Mouse (Mus musculus) liver, embryonic 15.5 days (tissue): ENCODE results near the gene Zdhhc1. TPM values are rescaled to one million over a fixed set of nuclear protein-coding genes. Genes with fewer than 3 reads are reported as not detected.

Source experiments
- ATAC-seq: fragments of 200-750 bp; cut with Nextera tagmentation; 2 replicates; pipeline ENCODE4 v1.8.0; 2017; ENCODE audit warnings: moderate number of reproducible peaks, mild to moderate bottlenecking, moderate library complexity; ENCODE audit not compliant: insufficient read depth
- H3K27ac ChIP-seq: fragments of 300-500 bp; sonication (generic); replicated peaks from 2 replicates; pipeline ENCODE4 v1.5.1; 2015; ENCODE audit warnings: mild to moderate bottlenecking, inconsistent platforms
- H3K27me3 ChIP-seq: fragments of 300-500 bp; sonication (generic); 2 replicates; pipeline ENCODE4 v1.6.1; 2015; ENCODE audit warnings: mild to moderate bottlenecking, inconsistent platforms
- H3K36me3 ChIP-seq: fragments of 300-500 bp; sonication (generic); replicated peaks from 2 replicates; pipeline ENCODE4 v1.6.1; 2015; ENCODE audit warnings: moderate library complexity, mild to moderate bottlenecking, inconsistent platforms
- H3K4me1 ChIP-seq: fragments of 300-500 bp; sonication (generic); replicated peaks from 2 replicates; pipeline ENCODE4 v1.6.1; 2015; ENCODE audit warnings: inconsistent platforms
- H3K4me2 ChIP-seq: fragments of 300-500 bp; sonication (generic); 2 replicates; pipeline ENCODE4 v1.6.1; 2015; ENCODE audit warnings: moderate library complexity, mild to moderate bottlenecking, inconsistent platforms
- H3K4me3 ChIP-seq: fragments of 300-500 bp; sonication (generic); replicated peaks from 2 replicates; pipeline ENCODE4 v1.5.1; 2015; ENCODE audit warnings: mild to moderate bottlenecking, inconsistent platforms
- H3K9ac ChIP-seq: fragments of 300-500 bp; sonication (generic); 2 replicates; pipeline ENCODE4 v1.6.1; 2015; ENCODE audit warnings: moderate library complexity, mild to moderate bottlenecking, inconsistent platforms
- H3K9me3 ChIP-seq: fragments of 300-500 bp; sonication (generic); replicated peaks from 2 replicates; pipeline ENCODE4 v1.6.1; 2016; ENCODE audit warnings: inconsistent platforms
- WGBS: fragments of 180-500 bp; shearing (Covaris S2); methylation state at CpG from one replicate; pipeline ENCODE4 v1.1.7; 2015; ENCODE audit warnings: mixed read lengths; ENCODE audit not compliant: insufficient replicate concordance; 5-methylcytosine and 5-hydroxymethylcytosine counted together
- polyA plus RNA-seq: library from polyadenylated mRNA; unstranded; fragments of >200 nt; fragmentation: Nextera tagmentation; extraction: Ambion mirVana; gene quantifications from 2 replicates; pipeline ENCODE4 v1.2.1, GENCODE M21; 2015

Zdhhc1 gene
- polyA plus RNA-seq, 1 experiment from 2014 or later, result 1.9 TPM

- H3K27me3 ChIP-seq, result no peaks in the 10 kb centered on the region
- no peak overlapping the region for H3K4me3 ChIP-seq
- H3K4me2 ChIP-seq, result no peak overlapping the region
- no peak overlapping the region for H3K9ac ChIP-seq
- 0 out of 2 replicates have a peak, but pooled peaks have one; percentile 23 for ATAC-seq
- H3K36me3 ChIP-seq, result peaks cover 68% of the 10 kb centered on the region
- no peaks in the 10 kb centered on the region for H3K9me3 ChIP-seq
- 11% methylated on average over 2 of the region's 2 CpGs for WGBS
- H3K27ac ChIP-seq, result peak overlapping the region; percentile 42; the same call in 1 of the 2 replicates
- peaks cover 37% of the 10 kb centered on the region for H3K4me1 ChIP-seq
These were observed 36.7 kb upstream of the Zdhhc1 start for GRCm38 (mm10) chr8:105533439-105533838.

- ATAC-seq, result peak; percentile 47; the same call in 1 of the 2 replicates
- Histone ChIP-seq H3K9ac (no peak overlapping the region), H3K27me3 (no peaks in the 10 kb centered on the region), H3K4me1 (peaks cover 42% of the 10 kb centered on the region), H3K4me2 (no peak overlapping the region), H3K36me3 (peaks cover 64% of the 10 kb centered on the region), H3K9me3 (no peaks in the 10 kb centered on the region), H3K27ac (no peak overlapping the region), H3K4me3 (no peak overlapping the region)
- 48% methylated on average over 2 of the region's 2 CpGs for WGBS
These were observed 35.1 kb upstream of the Zdhhc1 start for GRCm38 (mm10) chr8:105531774-105532173.

- WGBS, result 73% methylated on average over 3 of the region's 3 CpGs
- Histone ChIP-seq H3K4me2 (no peak overlapping the region), H3K4me3 (no peak overlapping the region), H3K9me3 (no peaks in the 10 kb centered on the region), H3K9ac (no peak overlapping the region), H3K36me3 (peaks cover 55% of the 10 kb centered on the region), H3K4me1 (peaks cover 33% of the 10 kb centered on the region), H3K27me3 (no peaks in the 10 kb centered on the region), H3K27ac (no peak overlapping the region)
- no peak for ATAC-seq
These were observed 32.6 kb upstream of the Zdhhc1 start for GRCm38 (mm10) chr8:105529271-105529670.

GRCm38 (mm10) chr8:105528206-105528605 is 31.5 kb upstream of the Zdhhc1 start:
- WGBS, result 94% methylated on average over 1 of the region's 1 CpGs
- Histone ChIP-seq H3K9ac (no peak overlapping the region), H3K27ac (no peak overlapping the region), H3K9me3 (no peaks in the 10 kb centered on the region), H3K27me3 (no peaks in the 10 kb centered on the region), H3K4me1 (peaks cover 30% of the 10 kb centered on the region), H3K36me3 (peaks cover 62% of the 10 kb centered on the region), H3K4me3 (no peak overlapping the region), H3K4me2 (no peak overlapping the region)
- ATAC-seq, result no peak

GRCm38 (mm10) chr8:105527110-105527509 is 30.4 kb upstream of the Zdhhc1 start:
- Histone ChIP-seq H3K27me3 (no peaks in the 10 kb centered on the region), H3K4me1 (peaks cover 25% of the 10 kb centered on the region), H3K27ac (no peak overlapping the region), H3K4me2 (no peak overlapping the region), H3K9ac (no peak overlapping the region), H3K9me3 (no peaks in the 10 kb centered on the region), H3K4me3 (no peak overlapping the region), H3K36me3 (peaks cover 73% of the 10 kb centered on the region)
- ATAC-seq, result no peak
- 74% methylated on average over 2 of the region's 2 CpGs for WGBS

- H3K4me1 ChIP-seq, result peaks cover 55% of the 10 kb centered on the region
- WGBS, result 63% methylated on average over 9 of the region's 9 CpGs
These were observed 26.2 kb upstream of the Zdhhc1 start for GRCm38 (mm10) chr8:105522890-105523289.

GRCm38 (mm10) chr8:105521995-105522769 is 25.5 kb upstream of the Zdhhc1 start:
- no peak overlapping the region for H3K9ac ChIP-seq
- H3K27ac ChIP-seq, result no peak overlapping the region
- H3K27me3 ChIP-seq, result peaks cover 42% of the 10 kb centered on the region
- H3K4me1 ChIP-seq, result peaks cover 57% of the 10 kb centered on the region
- no peak overlapping the region for H3K4me3 ChIP-seq
- H3K36me3 ChIP-seq, result peaks cover 35% of the 10 kb centered on the region
- no peak overlapping the region for H3K4me2 ChIP-seq
- 82% methylated on average over 21 of the region's 21 CpGs for WGBS
- ATAC-seq, result no peak
- H3K9me3 ChIP-seq, result no peaks in the 10 kb centered on the region

More at GRCm38 (mm10) chr8:105522890-105523289, 26.2 kb upstream of the Zdhhc1 start:
- Histone ChIP-seq H3K9ac (no peak overlapping the region), H3K36me3 (peaks cover 40% of the 10 kb centered on the region), H3K27ac (no peak overlapping the region), H3K4me2 (no peak overlapping the region), H3K27me3 (peaks cover 34% of the 10 kb centered on the region), H3K4me3 (no peak overlapping the region), H3K9me3 (no peaks in the 10 kb centered on the region)
- ATAC-seq, result no peak

- H3K9me3 ChIP-seq, result no peaks in the 10 kb centered on the region
- H3K27ac ChIP-seq, result no peak overlapping the region
- 17% methylated on average over 3 of the region's 3 CpGs for WGBS
- H3K4me2 ChIP-seq, result peak overlapping the region; percentile 6; the same call in 1 of the 2 replicates
- H3K36me3 ChIP-seq, result peaks cover 31% of the 10 kb centered on the region
- H3K9ac ChIP-seq, result no peak overlapping the region
- H3K4me1 ChIP-seq, result peaks cover 56% of the 10 kb centered on the region
- ATAC-seq, result no peak
- no peak overlapping the region for H3K4me3 ChIP-seq
- peaks cover 53% of the 10 kb centered on the region for H3K27me3 ChIP-seq
These were observed 24.4 kb upstream of the Zdhhc1 start for GRCm38 (mm10) chr8:105521061-105521460.

- WGBS, result 56% methylated on average over 5 of the region's 5 CpGs
- H3K9ac ChIP-seq, result no peak overlapping the region
- peaks cover 58% of the 10 kb centered on the region for H3K4me1 ChIP-seq
- no peak overlapping the region for H3K27ac ChIP-seq
- no peak overlapping the region for H3K4me3 ChIP-seq
- no peaks in the 10 kb centered on the region for H3K9me3 ChIP-seq
- H3K4me2 ChIP-seq, result no peak overlapping the region
- ATAC-seq, result no peak
- H3K36me3 ChIP-seq, result peaks cover 31% of the 10 kb centered on the region
- peaks cover 57% of the 10 kb centered on the region for H3K27me3 ChIP-seq
These were observed 23.8 kb upstream of the Zdhhc1 start for GRCm38 (mm10) chr8:105520521-105520920.

- Histone ChIP-seq H3K9ac (no peak overlapping the region), H3K27ac (no peak overlapping the region), H3K4me1 (peaks cover 58% of the 10 kb centered on the region), H3K27me3 (peaks cover 65% of the 10 kb centered on the region), H3K36me3 (peaks cover 22% of the 10 kb centered on the region), H3K9me3 (no peaks in the 10 kb centered on the region), H3K4me2 (peak overlapping the region; percentile 97), H3K4me3 (0 out of 2 replicates have a peak overlapping the region, but pooled peaks have one; percentile 61)
- WGBS, result 21% methylated on average over 2 of the region's 2 CpGs
- no peak for ATAC-seq
These were observed 22.9 kb upstream of the Zdhhc1 start for GRCm38 (mm10) chr8:105519591-105519990.

- H3K9me3 ChIP-seq, result no peaks in the 10 kb centered on the region
- H3K27ac ChIP-seq, result no peak within 1 kb of the TSS
- H3K36me3 ChIP-seq, result 0 out of 2 replicates have a peak, but pooled peaks cover 13% of the 10 kb centered on the region
These were observed 22.0 kb upstream of the Zdhhc1 start, which contains the start of gene Hsd11b2 for GRCm38 (mm10) chr8:105518436-105519313. TSS of gene Hsd11b2 (plus strand) at chr8:105518755.

More at GRCm38 (mm10) chr8:105518436-105519313, 22.0 kb upstream of the Zdhhc1 start, which contains the start of gene Hsd11b2:
- H3K4me1 ChIP-seq, result peaks cover 54% of the 10 kb centered on the region
- H3K27me3 ChIP-seq, result peaks cover 67% of the 10 kb centered on the region
- peak within 1 kb of the TSS; percentile 42; the same call in 1 of the 2 replicates for H3K9ac ChIP-seq
- WGBS, result under 1% methylated on average over 68 of the region's 68 CpGs
- H3K4me3 ChIP-seq, result peak within 1 kb of the TSS; percentile 61
- peak; percentile 65 for ATAC-seq
- peak within 1 kb of the TSS; percentile 97 for H3K4me2 ChIP-seq
